Mouse (Mus musculus) embryonic facial prominence, embryonic 13.5 days (tissue): Measurements from ENCODE around the gene Wnt7a. TPM values are rescaled to one million over a fixed set of nuclear protein-coding genes. Genes with fewer than 3 reads are reported as not detected.

Experiments used
- ATAC-seq: fragments of 200-750 bp; cut with Nextera tagmentation; 2 replicates; pipeline ENCODE4 v1.8.0; 2017; ENCODE audit warnings: low read depth; ENCODE audit not compliant: insufficient number of reproducible peaks, insufficient read depth, low FRiP score, low TSS enrichment
- H3K27ac ChIP-seq: fragments of 300-500 bp; sonication (generic); 2 replicates; pipeline ENCODE4 v1.5.1; 2015; ENCODE audit warnings: moderate library complexity, mild to moderate bottlenecking, inconsistent platforms
- H3K27me3 ChIP-seq: fragments of 300-500 bp; sonication (generic); 2 replicates; pipeline ENCODE4 v1.6.1; 2015; ENCODE audit warnings: mild to moderate bottlenecking, inconsistent platforms
- H3K36me3 ChIP-seq: fragments of 300-500 bp; sonication (generic); 2 replicates; pipeline ENCODE4 v1.6.1; 2015; ENCODE audit warnings: mild to moderate bottlenecking, inconsistent platforms
- H3K4me1 ChIP-seq: fragments of 300-500 bp; sonication (generic); 2 replicates; pipeline ENCODE4 v1.6.1; 2015; ENCODE audit warnings: inconsistent platforms
- H3K4me2 ChIP-seq: fragments of 300-500 bp; sonication (generic); 2 replicates; pipeline ENCODE4 v1.6.1; 2015; ENCODE audit warnings: moderate library complexity, mild to moderate bottlenecking, inconsistent platforms
- H3K4me3 ChIP-seq: fragments of 300-500 bp; sonication (generic); 2 replicates; pipeline ENCODE4 v1.5.1; 2015; ENCODE audit warnings: mild to moderate bottlenecking, inconsistent platforms
- H3K9ac ChIP-seq: fragments of 300-500 bp; sonication (generic); 2 replicates; pipeline ENCODE4 v1.6.1; 2015; ENCODE audit warnings: mild to moderate bottlenecking, inconsistent platforms
- H3K9me3 ChIP-seq: fragments of 300-500 bp; sonication (generic); 2 replicates; pipeline ENCODE4 v1.6.1; 2016; ENCODE audit warnings: inconsistent platforms
- WGBS: fragments of 180-500 bp; shearing (Covaris S2); methylation state at CpG from one replicate; pipeline ENCODE4 v1.1.7; 2015; ENCODE audit warnings: mixed read lengths; 5-methylcytosine and 5-hydroxymethylcytosine counted together
- polyA plus RNA-seq: library from polyadenylated mRNA; unstranded; fragments of >200 nt; fragmentation: Nextera tagmentation; extraction: Ambion mirVana; gene quantifications from 2 replicates; pipeline ENCODE4 v1.2.1, GENCODE M21; 2015

Gene Wnt7a
- polyA plus RNA-seq: 1.5 and 3.3 TPM in 2 replicates

- Histone ChIP-seq H3K4me3 (peak within 1 kb of the TSS; percentile 56), H3K9ac (peak within 1 kb of the TSS; percentile 62), H3K36me3 (no peaks in the 10 kb centered on the region), H3K9me3 (no peaks in the 10 kb centered on the region), H3K27ac (no peak within 1 kb of the TSS), H3K4me2 (peak within 1 kb of the TSS; percentile 98), H3K4me1 (peaks cover 24% of the 10 kb centered on the region), H3K27me3 (peaks cover 90% of the 10 kb centered on the region)
- peak; percentile 40; the same call in 1 of the 2 replicates for ATAC-seq
- WGBS: under 1% methylated on average over 32 of the region's 51 CpGs
Measured at GRCm38 (mm10) chr6:91410961-91411368, at the start of gene Wnt7a. Wnt7a (minus strand) TSS chr6:91411363.

- Histone ChIP-seq H3K4me2 (no peak overlapping the region), H3K9ac (no peak overlapping the region), H3K4me3 (no peak overlapping the region), H3K27ac (no peak overlapping the region), H3K9me3 (no peaks in the 10 kb centered on the region), H3K27me3 (no peaks in the 10 kb centered on the region), H3K36me3 (peaks cover 23% of the 10 kb centered on the region), H3K4me1 (no peaks in the 10 kb centered on the region)
- WGBS: 93% methylated on average over 1 of the region's 1 CpGs
- no peak for ATAC-seq
Measured at GRCm38 (mm10) chr6:91459471-91459870, 48.3 kb upstream of the Wnt7a start.

GRCm38 (mm10) chr6:91454546-91454945, 43.4 kb upstream of the Wnt7a start:
- no peaks in the 10 kb centered on the region for H3K4me1 ChIP-seq
- H3K4me3 ChIP-seq: no peak overlapping the region
- H3K4me2 ChIP-seq: no peak overlapping the region
- no peak overlapping the region for H3K9ac ChIP-seq
- H3K27ac ChIP-seq: no peak overlapping the region
- 44% methylated on average over 5 of the region's 5 CpGs for whole genome bisulfite sequencing
- H3K9me3 ChIP-seq: no peaks in the 10 kb centered on the region
- ATAC-seq: no peak
- H3K27me3 ChIP-seq: no peaks in the 10 kb centered on the region
- H3K36me3 ChIP-seq: no peaks in the 10 kb centered on the region

- 49% methylated on average over 1 of the region's 1 CpGs for WGBS
- no peak for ATAC-seq
- no peaks in the 10 kb centered on the region for H3K4me1 ChIP-seq
- H3K36me3 ChIP-seq: no peaks in the 10 kb centered on the region
- H3K9me3 ChIP-seq: no peaks in the 10 kb centered on the region
- 0 out of 2 replicates have a peak, but pooled peaks cover 3% of the 10 kb centered on the region for H3K27me3 ChIP-seq
- no peak overlapping the region for H3K4me2 ChIP-seq
- no peak overlapping the region for H3K9ac ChIP-seq
- H3K4me3 ChIP-seq: no peak overlapping the region
- H3K27ac ChIP-seq: no peak overlapping the region
Measured at GRCm38 (mm10) chr6:91452056-91452455, 40.9 kb upstream of the Wnt7a start.

GRCm38 (mm10) chr6:91449472-91450225, 38.5 kb upstream of the Wnt7a start:
- Histone ChIP-seq H3K36me3 (no peaks in the 10 kb centered on the region), H3K4me2 (no peak overlapping the region), H3K4me3 (no peak overlapping the region), H3K27ac (no peak overlapping the region), H3K27me3 (0 out of 2 replicates have a peak, but pooled peaks cover 3% of the 10 kb centered on the region), H3K9ac (no peak overlapping the region), H3K9me3 (no peaks in the 10 kb centered on the region), H3K4me1 (no peaks in the 10 kb centered on the region)
- ATAC-seq: no peak
- 53% methylated on average over 3 of the region's 3 CpGs for WGBS

DNA sequence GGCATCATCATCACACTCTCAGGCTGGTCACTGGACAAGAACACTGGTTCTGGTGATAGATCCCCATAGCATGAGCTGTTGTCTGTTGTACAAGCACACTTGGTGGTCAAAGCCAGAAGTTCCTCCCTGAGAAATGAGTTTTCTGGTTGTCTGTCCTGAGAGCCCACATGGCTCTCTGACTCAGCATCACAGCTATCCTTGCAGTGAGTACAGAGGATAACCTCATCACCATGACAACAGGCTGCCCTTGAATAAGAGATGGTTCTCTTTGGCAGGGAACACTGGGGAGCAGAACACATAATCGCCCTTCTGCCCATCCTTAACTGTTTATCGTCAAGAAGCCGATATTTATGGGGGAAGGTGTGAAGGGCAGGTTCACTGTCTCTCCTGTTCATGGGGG, 34.2 kb upstream of the Wnt7a start:
- Histone ChIP-seq H3K4me3 (no peak overlapping the region), H3K27ac (no peak overlapping the region), H3K36me3 (no peaks in the 10 kb centered on the region), H3K4me2 (no peak overlapping the region), H3K27me3 (0 out of 2 replicates have a peak, but pooled peaks cover 3% of the 10 kb centered on the region), H3K4me1 (peaks cover 6% of the 10 kb centered on the region), H3K9ac (no peak overlapping the region), H3K9me3 (no peaks in the 10 kb centered on the region)
- no peak for ATAC-seq
- 77% methylated on average over 3 of the region's 3 CpGs for WGBS

- Histone ChIP-seq H3K9me3 (no peaks in the 10 kb centered on the region), H3K27ac (peak overlapping the region; percentile 69; the same call in 1 of the 2 replicates), H3K36me3 (no peaks in the 10 kb centered on the region), H3K9ac (peak overlapping the region; percentile 79), H3K4me1 (peaks cover 6% of the 10 kb centered on the region), H3K4me3 (peak overlapping the region; percentile 68), H3K27me3 (peaks cover 13% of the 10 kb centered on the region), H3K4me2 (peak overlapping the region; percentile 95)
- ATAC-seq: no peak
- 3% methylated on average over 19 of the region's 19 CpGs for WGBS
Measured at GRCm38 (mm10) chr6:91441145-91441662, 30.0 kb upstream of the Wnt7a start.

DNA sequence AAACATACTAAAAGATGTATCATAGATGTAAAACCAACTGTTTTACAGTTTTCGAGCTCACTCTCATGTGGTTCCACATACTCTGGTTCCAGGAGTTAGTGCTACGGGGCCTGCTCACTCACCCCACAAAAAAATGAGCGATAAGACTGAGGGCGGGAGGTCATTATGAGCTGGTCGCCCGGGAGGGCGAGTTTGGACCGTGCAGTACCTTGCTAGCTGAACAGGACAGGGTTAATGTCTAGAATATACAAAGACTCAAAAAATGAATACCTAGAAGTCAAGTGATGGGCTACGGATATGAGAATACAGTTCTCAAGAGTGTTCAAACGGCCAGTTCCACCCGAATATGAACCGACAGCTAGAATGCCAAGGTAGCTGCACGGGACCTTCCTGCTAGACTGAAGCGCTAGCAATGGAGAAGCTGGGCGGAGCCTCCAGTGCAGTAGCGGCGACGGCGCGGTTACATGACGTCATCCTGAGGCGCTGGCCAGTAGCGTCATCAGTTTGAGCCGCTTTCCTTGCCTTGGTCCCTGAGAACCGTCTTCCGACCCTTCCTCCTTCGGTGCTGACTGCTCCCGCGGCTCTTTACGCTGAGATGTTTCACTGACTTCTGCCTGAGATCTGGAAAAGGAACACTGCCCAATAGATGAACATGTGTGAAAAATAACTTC, 29.4 kb upstream of the Wnt7a start:
- Histone ChIP-seq H3K27me3 (peaks cover 13% of the 10 kb centered on the region), H3K36me3 (no peaks in the 10 kb centered on the region), H3K9ac (peak overlapping the region; percentile 79), H3K4me2 (peak overlapping the region; percentile 95), H3K9me3 (no peaks in the 10 kb centered on the region), H3K4me3 (peak overlapping the region; percentile 68), H3K4me1 (peaks cover 6% of the 10 kb centered on the region), H3K27ac (peak overlapping the region; percentile 69; the same call in 1 of the 2 replicates)
- peak; percentile 88 for ATAC-seq
- WGBS: 2% methylated on average over 30 of the region's 30 CpGs

DNA sequence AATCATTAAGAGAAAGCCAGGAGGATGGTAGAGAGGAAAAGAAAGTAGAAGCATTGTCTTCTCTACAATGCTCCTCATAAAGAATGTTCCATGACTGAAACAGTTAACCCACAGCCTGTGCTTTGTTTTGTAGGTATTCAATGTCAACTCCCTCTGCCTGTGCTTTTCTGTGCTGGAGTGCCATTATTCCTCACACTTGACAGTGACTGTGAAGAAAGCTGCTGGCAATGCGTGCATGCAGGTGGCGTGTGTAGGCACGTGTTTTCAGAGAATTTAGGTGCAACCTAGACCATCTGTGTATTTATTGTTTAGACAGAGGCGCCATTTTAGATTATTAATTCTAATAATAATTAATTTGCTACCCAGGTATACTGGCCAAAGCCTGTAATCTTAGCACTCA, 13.0 kb upstream of the Wnt7a start:
- H3K4me3 ChIP-seq: no peak overlapping the region
- H3K27ac ChIP-seq: no peak overlapping the region
- no peak overlapping the region for H3K4me2 ChIP-seq
- no peaks in the 10 kb centered on the region for H3K9me3 ChIP-seq
- no peak for ATAC-seq
- H3K36me3 ChIP-seq: no peaks in the 10 kb centered on the region
- no peaks in the 10 kb centered on the region for H3K4me1 ChIP-seq
- no peak overlapping the region for H3K9ac ChIP-seq
- 57% methylated on average over 4 of the region's 4 CpGs for WGBS
- H3K27me3 ChIP-seq: peaks cover 8% of the 10 kb centered on the region; the same call in 1 of the 2 replicates

DNA sequence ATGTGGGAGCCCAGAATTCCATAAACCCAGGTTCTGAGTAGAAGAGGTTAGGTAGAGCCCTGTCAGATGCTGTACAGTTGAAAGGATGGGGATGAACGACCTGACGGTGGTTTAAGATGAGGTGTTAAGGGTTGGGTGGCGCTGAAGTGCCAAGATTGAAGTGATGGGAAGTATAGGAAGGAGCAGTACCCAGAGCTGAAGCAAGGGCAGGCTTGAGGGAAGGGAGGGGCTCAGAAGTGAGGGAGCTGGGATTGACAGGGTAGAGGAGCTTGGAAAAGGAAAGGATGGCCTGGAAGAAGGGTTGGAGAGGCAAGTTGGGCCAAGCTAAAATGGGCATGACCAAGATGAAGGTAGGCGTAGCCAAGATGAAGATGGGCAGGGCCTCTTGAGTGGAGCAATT, 10.5 kb upstream of the Wnt7a start:
- no peak for ATAC-seq
- H3K9me3 ChIP-seq: no peaks in the 10 kb centered on the region
- H3K27ac ChIP-seq: no peak overlapping the region
- H3K9ac ChIP-seq: no peak overlapping the region
- no peaks in the 10 kb centered on the region for H3K4me1 ChIP-seq
- no peaks in the 10 kb centered on the region for H3K36me3 ChIP-seq
- 72% methylated on average over 4 of the region's 4 CpGs for WGBS
- H3K4me2 ChIP-seq: no peak overlapping the region
- H3K4me3 ChIP-seq: no peak overlapping the region
- peaks cover 23% of the 10 kb centered on the region for H3K27me3 ChIP-seq

GRCm38 (mm10) chr6:91417291-91417845, 6.2 kb upstream of the Wnt7a start:
- 74% methylated on average over 5 of the region's 5 CpGs for WGBS
- Histone ChIP-seq H3K4me2 (no peak overlapping the region), H3K9ac (no peak overlapping the region), H3K27me3 (peaks cover 61% of the 10 kb centered on the region), H3K27ac (no peak overlapping the region), H3K4me3 (no peak overlapping the region), H3K9me3 (no peaks in the 10 kb centered on the region), H3K4me1 (no peaks in the 10 kb centered on the region), H3K36me3 (no peaks in the 10 kb centered on the region)
- ATAC-seq: no peak
